Mouse (Mus musculus) thymus, postnatal 25 days (tissue): ENCODE results near the gene Sp6.

Experiments used
- DNase-seq: peaks from one replicate; pipeline ENCODE4 v3.0.0; 2022

Gene Sp6

GRCm38 (mm10) chr11:96982859-96983258 is 30.3 kb upstream of the Sp6 start, which contains the start of gene Sp2:
Sp2 (minus strand) TSS chr11:96982959.
- no peak for DNase-seq

DNA sequence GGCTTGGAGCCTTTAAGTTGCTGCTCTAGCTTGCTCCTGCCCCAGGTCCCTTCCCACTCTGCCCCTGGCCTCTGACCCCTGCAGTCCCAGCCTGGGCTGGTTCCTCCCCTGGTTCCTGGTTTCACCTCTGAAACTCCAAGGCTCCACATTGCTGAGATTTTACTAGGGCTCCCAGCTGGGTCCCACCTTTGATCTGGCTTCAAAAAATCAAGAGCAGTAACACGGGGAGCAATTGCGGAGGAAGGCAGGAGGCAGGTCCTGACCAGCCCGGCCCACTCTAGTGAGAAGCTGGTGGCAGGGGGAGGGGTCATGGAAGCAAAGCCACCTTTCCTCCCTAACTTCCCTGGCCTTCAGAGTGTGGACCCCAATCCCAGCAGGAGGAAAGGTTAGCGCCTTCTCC is 28.3 kb upstream of the Sp6 start:
- no peak for DNase-seq

GRCm38 (mm10) chr11:96986463-96986862 is 26.7 kb upstream of the Sp6 start:
- peak; percentile 31 for DNase-seq

- DNase-seq, result peak; percentile 66
These were observed 25.1 kb upstream of the Sp6 start for GRCm38 (mm10) chr11:96987873-96988655.

- DNase-seq, result no peak
These were observed 21.7 kb upstream of the Sp6 start for GRCm38 (mm10) chr11:96991501-96991900.

DNA sequence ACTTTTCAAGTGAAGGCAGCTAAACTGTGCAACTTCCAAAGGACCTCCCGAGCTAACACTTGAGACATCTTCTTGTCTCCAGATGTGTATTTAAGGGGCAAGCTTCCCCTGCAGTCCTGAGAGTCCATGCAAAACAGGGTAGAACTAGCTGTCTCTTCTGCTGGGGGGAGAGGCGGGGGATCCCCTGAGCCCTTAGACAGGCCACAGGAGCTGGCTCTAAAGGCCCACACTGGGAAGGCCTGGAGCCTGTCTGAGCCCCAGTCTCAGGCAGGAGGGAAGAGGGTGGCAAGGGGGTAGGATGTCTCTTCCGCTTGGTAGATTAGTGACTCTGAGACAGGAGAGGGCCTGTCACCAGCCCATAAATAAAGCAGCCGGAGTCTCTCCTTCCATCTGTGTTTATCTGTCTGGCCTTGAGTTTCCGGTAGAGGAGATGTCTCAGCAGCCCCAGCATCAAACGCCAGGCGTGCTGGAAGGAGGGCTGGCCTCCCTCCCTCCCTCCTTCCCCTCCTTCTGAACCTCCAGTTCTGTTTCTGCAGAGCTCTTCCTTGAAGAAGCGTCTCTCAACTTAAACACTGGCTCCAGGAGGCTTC is 20.4 kb upstream of the Sp6 start:
- peak; percentile 43 for DNase-seq

DNA sequence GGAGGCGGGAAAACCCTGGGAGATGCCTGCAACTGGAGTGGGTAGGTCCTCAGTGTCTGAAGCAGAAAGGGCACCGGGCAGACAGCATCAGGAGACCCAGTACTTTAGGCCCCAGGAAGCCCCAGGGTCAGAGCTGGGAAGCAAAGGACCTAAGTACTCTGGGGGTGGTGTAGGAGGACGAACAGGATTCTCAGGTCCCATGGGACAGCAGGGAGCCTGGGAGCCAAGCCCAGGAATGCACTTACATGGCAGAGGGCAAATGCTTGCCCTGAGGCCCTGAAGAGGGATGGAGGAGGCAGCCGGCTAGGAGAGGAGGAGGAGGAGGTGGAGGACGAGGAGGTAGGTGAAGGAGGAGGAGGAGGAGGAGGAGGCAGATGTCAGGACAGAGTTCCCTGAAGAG is 18.2 kb upstream of the Sp6 start:
- DNase-seq, result no peak

GRCm38 (mm10) chr11:96995836-96996772 is 17.1 kb upstream of the Sp6 start:
- peak; percentile 75 for DNase-seq

GRCm38 (mm10) chr11:96996773-96997379 is 16.3 kb upstream of the Sp6 start:
- no peak for DNase-seq

DNA sequence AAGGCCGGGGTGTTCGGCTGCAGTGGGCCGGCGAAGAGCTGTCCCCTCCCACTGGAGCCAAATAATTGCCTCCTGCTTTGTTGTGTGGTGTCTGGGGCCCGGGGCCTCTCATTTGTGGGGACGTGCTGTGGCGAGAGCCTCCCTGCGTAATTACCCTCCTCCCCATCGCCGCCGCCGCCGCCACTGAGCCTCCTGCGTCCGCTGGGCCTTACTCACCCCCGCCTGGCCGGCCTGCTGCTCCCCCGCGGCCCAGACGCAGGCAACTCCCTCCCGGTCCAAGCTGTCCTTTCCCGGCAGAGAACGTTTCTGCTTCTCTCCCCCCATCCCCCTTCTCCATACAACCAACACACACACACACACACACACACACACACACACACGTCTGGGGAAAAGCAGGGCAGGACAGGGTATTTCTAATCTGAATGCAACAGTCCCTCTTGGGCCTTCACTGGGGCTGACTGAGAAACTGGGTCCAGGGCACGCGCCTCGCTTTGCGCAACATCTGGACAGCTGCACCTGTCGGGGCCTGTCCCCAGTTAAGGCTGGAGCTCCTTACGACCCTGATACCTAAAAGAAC is 15.7 kb upstream of the Sp6 start:
- DNase-seq, result no peak

DNA sequence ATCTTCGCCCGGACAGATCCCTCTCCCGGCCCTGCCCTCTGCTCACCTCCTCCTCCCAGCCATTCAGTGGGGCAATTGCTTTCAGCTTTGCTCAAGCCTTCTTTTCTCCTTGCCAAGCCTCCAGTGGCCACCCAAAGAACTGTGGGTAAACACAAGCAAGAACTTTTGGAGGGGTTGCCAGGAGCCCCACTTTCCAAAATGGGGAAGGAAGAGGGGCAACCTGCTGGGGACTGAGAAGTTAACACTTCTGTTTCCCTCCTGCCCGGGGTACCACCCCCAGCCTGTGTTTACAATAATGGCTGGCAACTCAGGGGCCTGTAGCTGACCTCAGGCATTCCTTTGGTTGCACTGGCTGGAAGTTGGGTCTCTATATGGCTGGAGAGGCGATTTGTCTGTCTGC is 10.0 kb upstream of the Sp6 start:
- DNase-seq, result no peak

DNA sequence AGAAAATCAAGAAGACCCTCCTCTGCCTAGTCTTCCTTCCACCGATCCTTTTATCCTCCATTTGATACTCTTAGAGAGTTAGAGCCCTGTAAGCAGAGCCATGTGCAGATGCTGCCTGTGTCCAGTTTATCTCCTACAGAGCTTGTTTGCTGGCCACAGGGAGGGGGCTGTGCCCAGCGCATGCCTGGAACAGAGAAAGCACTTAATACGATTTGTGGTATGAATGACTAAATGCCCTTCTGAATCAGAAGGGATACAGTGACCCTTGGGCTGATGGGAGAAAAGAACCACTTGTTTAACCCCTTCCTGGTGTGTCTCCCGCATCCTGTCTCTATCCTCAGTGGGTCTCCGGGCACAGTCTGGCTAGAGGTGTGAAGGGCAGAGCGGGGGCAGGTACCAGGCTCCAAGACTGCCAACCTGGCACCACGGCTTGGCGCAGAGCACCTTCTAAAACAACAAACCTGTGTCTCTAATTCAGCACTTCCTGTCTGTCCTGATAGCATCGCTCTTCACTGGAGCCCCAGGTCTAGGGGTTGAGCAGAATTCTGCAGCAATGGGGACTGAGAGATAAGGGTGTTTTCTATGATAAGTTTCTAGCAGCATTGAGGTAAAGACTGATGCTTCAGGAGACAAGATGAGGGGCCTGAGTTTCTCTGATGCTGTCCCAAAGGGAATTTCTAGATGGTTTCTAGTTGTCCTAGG is 6.0 kb upstream of the Sp6 start:
- DNase-seq, result no peak

DNA sequence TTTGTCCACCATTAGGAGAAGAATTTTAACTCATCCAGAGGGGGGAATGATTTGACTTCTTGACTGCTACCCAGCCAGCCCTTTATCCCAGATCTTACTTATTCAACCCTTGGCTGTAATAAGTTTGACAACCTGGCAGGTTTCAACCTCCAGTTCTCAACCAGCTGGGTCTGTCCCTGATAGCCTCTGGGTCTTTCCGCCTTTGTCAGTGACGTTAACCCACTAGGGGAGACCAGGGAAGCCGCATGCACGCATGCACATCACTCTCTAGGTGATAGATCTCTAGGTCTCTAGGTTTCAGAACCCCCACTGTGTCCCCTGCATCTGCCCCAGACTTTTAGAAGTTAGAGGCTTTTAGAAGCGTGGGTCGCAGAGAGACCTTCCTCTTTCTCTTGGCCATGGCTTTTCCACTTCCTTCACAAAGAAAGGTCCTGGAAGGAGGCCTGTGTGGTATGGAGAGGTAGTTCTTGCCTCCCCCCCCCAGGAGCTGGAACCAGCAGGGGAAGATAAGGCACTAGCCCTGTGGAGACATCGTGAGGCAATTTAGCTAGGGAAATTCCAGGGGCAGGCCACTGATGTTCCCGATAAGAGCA is 3.9 kb upstream of the Sp6 start:
- no peak for DNase-seq

DNA sequence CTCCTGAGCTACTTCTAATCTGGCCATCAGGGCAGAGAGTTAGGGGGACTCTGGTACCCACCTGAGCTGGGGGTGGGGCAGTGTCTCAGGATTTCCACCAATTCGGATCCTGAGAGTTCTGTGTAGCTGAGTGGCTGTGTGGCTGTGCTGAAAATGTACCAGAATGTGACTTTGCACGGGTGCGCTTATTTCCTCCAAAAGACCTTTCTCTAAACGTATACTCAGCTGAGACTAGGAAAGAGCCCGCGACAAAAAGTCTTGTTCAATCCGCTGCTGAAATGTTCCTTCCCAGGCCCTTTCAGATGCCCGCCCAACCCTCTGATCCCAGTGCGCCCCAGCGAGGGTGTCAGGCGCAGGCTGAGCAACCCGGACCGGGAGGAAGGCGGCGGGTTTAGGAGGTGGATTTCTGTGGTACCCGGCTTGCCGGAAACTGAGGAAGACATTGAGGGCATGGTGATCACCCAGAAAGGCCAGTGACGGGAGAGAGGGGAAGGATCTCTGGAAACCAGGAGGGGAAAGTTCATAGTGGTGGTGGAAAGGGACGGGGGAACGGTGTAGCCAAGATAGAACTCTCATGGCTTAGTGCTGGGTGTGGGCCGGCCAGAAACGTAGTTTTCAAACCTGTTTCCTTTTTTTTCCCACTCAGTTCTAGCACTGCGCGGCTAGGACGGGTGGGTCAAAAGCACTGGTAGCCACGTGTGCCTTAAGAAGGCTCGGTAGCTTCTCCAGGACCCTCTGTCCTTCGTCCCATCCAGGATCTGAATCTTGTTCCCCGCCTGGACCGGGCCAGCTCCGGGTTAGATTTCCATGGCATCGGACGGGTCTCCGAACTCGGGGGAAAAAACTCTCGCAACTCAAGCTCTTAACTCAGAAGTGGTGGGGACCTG is 4.7 kb downstream of the Sp6 start:
- no peak for DNase-seq

DNA sequence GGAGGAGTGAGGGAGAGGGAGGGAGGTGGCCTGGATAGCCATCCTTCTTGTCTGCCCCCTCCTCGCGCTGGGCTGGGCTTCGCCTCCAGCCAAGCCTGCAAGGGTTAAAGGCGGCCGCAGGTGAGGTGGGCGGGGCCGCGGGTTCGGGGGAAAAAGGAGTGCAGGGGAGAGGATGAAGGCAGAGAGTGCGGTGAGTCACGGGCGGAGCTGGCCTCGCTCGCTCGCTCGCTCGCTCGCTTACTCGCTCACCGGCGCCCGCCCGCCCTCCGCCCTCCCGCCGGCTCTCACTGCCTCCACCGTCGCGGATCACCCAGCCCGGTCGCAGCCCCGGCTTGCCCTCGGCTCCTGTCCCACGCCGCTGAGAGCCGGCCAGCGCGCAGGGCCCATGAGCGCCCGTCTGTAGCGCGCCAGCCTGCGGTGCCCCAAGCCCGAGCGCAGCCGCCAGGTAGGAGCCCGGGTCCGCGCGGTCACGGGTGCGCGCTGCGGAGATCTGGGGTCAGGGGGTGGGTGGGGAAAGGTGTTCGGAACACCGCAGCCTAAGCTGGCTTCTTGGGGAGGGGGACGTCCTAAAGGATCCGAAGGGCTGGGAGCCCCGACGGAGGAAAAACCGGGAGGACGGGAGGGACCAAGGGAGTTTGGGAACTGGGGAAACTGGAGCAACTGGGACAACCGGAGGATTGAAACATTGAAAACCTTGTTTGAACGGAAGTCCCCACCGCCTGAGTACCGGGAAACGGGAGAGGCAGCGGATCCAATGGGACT is 5.6 kb downstream of the Sp6 start:
- DNase-seq, result peak; percentile 62

DNA sequence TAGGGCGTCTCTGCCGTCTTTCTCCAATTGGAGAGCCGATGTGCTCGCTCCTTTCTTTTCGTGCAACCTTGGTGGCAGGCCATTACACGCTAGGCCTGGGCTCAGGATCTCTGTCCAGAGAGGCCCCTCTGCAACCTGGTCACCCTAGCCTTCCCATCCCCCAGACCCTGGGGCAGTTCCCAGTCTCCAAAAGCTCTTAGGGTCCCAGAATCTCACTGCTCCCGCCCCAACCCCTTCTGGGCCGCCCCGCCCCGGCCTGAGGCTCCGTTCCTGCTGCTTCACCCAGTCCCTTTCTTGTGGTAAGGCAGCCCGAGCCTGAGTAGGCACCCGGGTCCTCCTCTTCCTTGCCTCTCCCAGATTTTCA is 6.1 kb downstream of the Sp6 start:
- DNase-seq, result no peak

DNA sequence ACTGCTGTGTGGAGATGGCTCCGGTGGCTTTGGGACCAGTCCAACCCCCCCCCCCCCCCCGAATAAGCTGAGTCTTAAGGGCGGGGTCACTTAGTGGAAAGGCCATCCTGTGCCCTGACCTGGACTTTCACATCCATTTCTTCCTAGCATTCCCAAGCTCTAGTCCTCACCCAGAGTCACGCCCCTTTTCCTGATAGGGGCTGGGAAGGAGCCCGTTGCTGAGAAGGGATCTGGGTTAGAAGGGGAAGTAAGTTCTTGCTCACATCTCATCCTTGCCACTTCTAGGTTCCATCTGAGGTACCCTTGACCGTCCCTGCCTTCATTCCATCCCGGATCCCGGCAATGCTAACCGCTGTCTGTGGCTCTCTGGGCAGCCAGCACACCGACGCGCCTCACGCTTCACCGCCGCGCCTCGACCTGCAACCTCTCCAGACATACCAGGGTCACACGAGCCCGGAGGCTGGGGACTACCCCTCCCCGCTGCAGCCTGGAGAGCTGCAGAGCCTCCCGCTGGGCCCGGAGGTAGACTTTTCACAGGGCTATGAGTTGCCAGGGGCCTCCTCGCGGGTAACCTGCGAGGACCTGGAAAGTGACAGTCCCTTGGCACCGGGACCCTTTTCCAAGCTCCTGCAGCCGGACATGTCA is 8.0 kb downstream of the Sp6 start:
- no peak for DNase-seq

- peak; percentile 90 for DNase-seq
These were observed 8.8 kb downstream of the Sp6 start for GRCm38 (mm10) chr11:97021873-97022484.

- DNase-seq, result no peak
These were observed 11.8 kb downstream of the Sp6 start for GRCm38 (mm10) chr11:97024977-97025376.
